20 mouse cellular contexts compared by ENCODE assay signal in the genomic region with DNA sequence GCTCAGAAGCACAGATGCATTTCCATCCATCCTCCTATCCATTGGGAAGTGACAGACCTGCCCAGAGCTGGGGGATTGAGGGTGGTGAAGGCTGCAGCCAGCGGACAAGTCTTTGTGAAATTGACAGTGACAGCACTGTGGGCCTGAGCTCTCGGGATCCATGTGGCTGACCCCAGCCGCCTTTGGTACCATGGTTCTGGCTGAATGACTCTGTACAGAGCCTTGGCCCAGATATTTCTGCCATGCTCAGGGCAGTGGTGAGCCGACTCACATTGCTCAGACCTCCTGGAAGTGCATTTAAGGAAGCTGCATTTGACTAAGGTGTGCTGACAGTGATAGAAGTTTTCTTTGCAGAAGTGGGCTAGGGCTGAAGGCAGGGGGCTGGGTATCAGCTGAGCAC.
DNase-seq lines count a peak whose midpoint lies in the region; ATAC-seq lines count a peak whose summit lies in the region.
"Had no signal": no experiment of that assay in that cellular context is flagged by ENCODE, and none has a peak within 500 bp of the region (broad histone marks: within the 10 kb centered on the region; RNA-seq: fewer than 3 reads in every experiment).

No protein-coding gene starts in this region.

- no peak for DNase-seq in forebrain, embryonic 10.5 days (ENCODE audit: extremely low spot score, low spot score)
- no peak for DNase-seq in neural tube, embryonic 11.5 days (ENCODE audit: low spot score)
- no peak for DNase-seq in neural tube, embryonic 10.5 days (ENCODE audit: extremely low spot score, low spot score)
- DNase-seq in spleen, adult 18-20 months: no peak
- no peak for DNase-seq in gastrocnemius, postnatal 36 days
- DNase-seq in adrenal gland, adult 8-10 months: no peak
- DNase-seq: cerebellum, adult 11 months; cerebellum, postnatal 14 days; embryo, embryonic 11 days; heart, postnatal 10 days; liver, embryonic 13.5 days; right cerebral cortex, postnatal 25 days; thymus, postnatal 14 days had no signal

- WGBS in forebrain, embryonic 13.5 days: 74% methylated on average over 4 of the region's 4 CpGs
- WGBS in forebrain, embryonic 10.5 days: 75% methylated on average over 4 of the region's 4 CpGs
- 68% methylated on average over 4 of the region's 4 CpGs for WGBS in neural tube, embryonic 11.5 days
- 32% methylated on average over 4 of the region's 4 CpGs for WGBS in midbrain, embryonic 15.5 days

- no peak overlapping the region; the same call in 1 of the 2 replicates for H3K27ac ChIP-seq in forebrain, embryonic 13.5 days
- H3K27ac ChIP-seq in forebrain, embryonic 10.5 days: no peak overlapping the region
- H3K27ac ChIP-seq in neural tube, embryonic 11.5 days (ENCODE audit: low read depth, low read length): 0 out of 2 replicates have a peak overlapping the region, but pooled peaks have one; percentile 6
- 0 out of 2 replicates have a peak overlapping the region, but pooled peaks have one; percentile 3 for H3K27ac ChIP-seq in midbrain, embryonic 15.5 days
- H3K27ac ChIP-seq: intestine, embryonic 15.5 days; kidney, postnatal 0 days; limb, embryonic 12.5 days; liver, embryonic 13.5 days; lung, embryonic 15.5 days; stomach, postnatal 0 days had no signal

- H3K9ac ChIP-seq in forebrain, embryonic 13.5 days: peak overlapping the region; percentile 2; the same call in 1 of the 2 replicates
- H3K9ac ChIP-seq in neural tube, embryonic 11.5 days (ENCODE audit: low read length): no peak overlapping the region
- no peak overlapping the region for H3K9ac ChIP-seq in midbrain, embryonic 15.5 days
- H3K9ac ChIP-seq: intestine, embryonic 15.5 days; limb, embryonic 12.5 days; liver, embryonic 13.5 days; lung, embryonic 15.5 days had no signal

- H3K36me3 ChIP-seq in forebrain, embryonic 13.5 days (ENCODE audit: poor library complexity, severe bottlenecking): no peaks in the 10 kb centered on the region
- no peaks in the 10 kb centered on the region for H3K36me3 ChIP-seq in forebrain, embryonic 10.5 days (replicated peaks)
- no peaks in the 10 kb centered on the region for H3K36me3 ChIP-seq in neural tube, embryonic 11.5 days (ENCODE audit: control insufficient read depth, insufficient read depth, low read length)
- no peaks in the 10 kb centered on the region for H3K36me3 ChIP-seq in midbrain, embryonic 15.5 days (replicated peaks)
- H3K36me3 ChIP-seq: intestine, embryonic 15.5 days; limb, embryonic 12.5 days; liver, embryonic 13.5 days; lung, embryonic 15.5 days had no signal

- H3K4me2 ChIP-seq in forebrain, embryonic 13.5 days: no peak overlapping the region
- no peak overlapping the region for H3K4me2 ChIP-seq in neural tube, embryonic 11.5 days (ENCODE audit: low read depth)
- H3K4me2 ChIP-seq in midbrain, embryonic 15.5 days: no peak overlapping the region
- H3K4me2 ChIP-seq: intestine, embryonic 15.5 days; limb, embryonic 12.5 days; liver, embryonic 13.5 days; lung, embryonic 15.5 days had no signal

- intact Hi-C loops in gastrocnemius, postnatal 36 days (cut with DNase I): no loop called here

- H3K27me3 ChIP-seq in forebrain, embryonic 13.5 days: no peaks in the 10 kb centered on the region
- H3K27me3 ChIP-seq in forebrain, embryonic 10.5 days (ENCODE audit: poor library complexity, severe bottlenecking): no peaks in the 10 kb centered on the region
- H3K27me3 ChIP-seq in neural tube, embryonic 11.5 days (ENCODE audit: control insufficient read depth, insufficient read depth, low read length): no peaks in the 10 kb centered on the region
- H3K27me3 ChIP-seq in midbrain, embryonic 15.5 days (replicated peaks): no peaks in the 10 kb centered on the region
- H3K27me3 ChIP-seq: intestine, embryonic 15.5 days; limb, embryonic 12.5 days; liver, embryonic 13.5 days; lung, embryonic 15.5 days had no signal

- H3K4me3 ChIP-seq in forebrain, embryonic 13.5 days: no peak overlapping the region
- no peak overlapping the region for H3K4me3 ChIP-seq in forebrain, embryonic 10.5 days
- no peak overlapping the region for H3K4me3 ChIP-seq in neural tube, embryonic 11.5 days (ENCODE audit: low read depth, low read length)
- H3K4me3 ChIP-seq in midbrain, embryonic 15.5 days: no peak overlapping the region
- H3K4me3 ChIP-seq: intestine, embryonic 15.5 days; limb, embryonic 12.5 days; liver, embryonic 13.5 days; lung, embryonic 15.5 days had no signal

- H3K4me1 ChIP-seq in forebrain, embryonic 13.5 days: peaks cover 36% of the 10 kb centered on the region
- H3K4me1 ChIP-seq in forebrain, embryonic 10.5 days: peaks cover 25% of the 10 kb centered on the region
- peaks cover 22% of the 10 kb centered on the region for H3K4me1 ChIP-seq in neural tube, embryonic 11.5 days (ENCODE audit: control insufficient read depth, insufficient read depth, low read length)
- H3K4me1 ChIP-seq in midbrain, embryonic 15.5 days: peaks cover 44% of the 10 kb centered on the region
- H3K4me1 ChIP-seq: liver, embryonic 13.5 days; lung, embryonic 15.5 days had no signal

- no peak for ATAC-seq in forebrain, embryonic 13.5 days
- ATAC-seq in neural tube, embryonic 11.5 days (ENCODE audit: insufficient read depth, low FRiP score, low TSS enrichment): no peak
- peak; percentile 29; the same call in 1 of the 2 replicates for ATAC-seq in midbrain, embryonic 15.5 days (replicated peaks)
- ATAC-seq: intestine, embryonic 15.5 days had no signal

- no peaks in the 10 kb centered on the region for H3K9me3 ChIP-seq in forebrain, embryonic 13.5 days (replicated peaks)
- H3K9me3 ChIP-seq in forebrain, embryonic 10.5 days: no peaks in the 10 kb centered on the region
- no peaks in the 10 kb centered on the region for H3K9me3 ChIP-seq in neural tube, embryonic 11.5 days (ENCODE audit: control insufficient read depth, low read length)
- no peaks in the 10 kb centered on the region for H3K9me3 ChIP-seq in midbrain, embryonic 15.5 days
- H3K9me3 ChIP-seq: intestine, embryonic 15.5 days; limb, embryonic 12.5 days; liver, embryonic 13.5 days; lung, embryonic 15.5 days had no signal

Comparison
In these comparisons a context has a peak if more than half of its experiments do, and no peak if none do; other contexts are left out.
1. H3K27ac ChIP-seq: peak in neural tube, embryonic 11.5 days (single experiment) and midbrain, embryonic 15.5 days (single experiment); none in forebrain, embryonic 13.5 days (single experiment) and forebrain, embryonic 10.5 days (single experiment).